Mouse (Mus musculus): ENCODE data around the gene Ankrd12.
"Not testable (repeated sequence)": the region's sequence is repeated elsewhere in the genome, so short reads cannot be mapped to it uniquely, and the experiment has no call there.

The Ankrd12 gene

GRCm38 (mm10) chr17:66073971-66074370 is 2.9 kb downstream of the Ankrd12 start:
- H3K4me1 ChIP-seq (replicated peaks; ENCODE audit: low read depth, low read length) = peaks cover 20% of the 10 kb centered on the region
- no peaks in the 10 kb centered on the region for H3K9me3 ChIP-seq (ENCODE audit: low read length)
- TF ChIP-seq POU5F1 (IDR thresholded peaks at IDR 0.05; ENCODE audit: borderline replicate concordance, low read length) (no peak), NANOG (IDR thresholded peaks at IDR 0.05; ENCODE audit: borderline replicate concordance, low read length) (no peak), CTCF (conservative IDR thresholded peaks at IDR 0.05; ENCODE audit: low read length) (no peak)
- peaks cover 6% of the 10 kb centered on the region; the same call in 1 of the 2 replicates for H3K36me3 ChIP-seq (ENCODE audit: insufficient read depth, low read length)
- H3K4me3 ChIP-seq (replicated peaks; ENCODE audit: low read length) = no peak overlapping the region
- peaks cover 21% of the 10 kb centered on the region for H3K27me3 ChIP-seq (ENCODE audit: insufficient read depth, low read length)

DNA sequence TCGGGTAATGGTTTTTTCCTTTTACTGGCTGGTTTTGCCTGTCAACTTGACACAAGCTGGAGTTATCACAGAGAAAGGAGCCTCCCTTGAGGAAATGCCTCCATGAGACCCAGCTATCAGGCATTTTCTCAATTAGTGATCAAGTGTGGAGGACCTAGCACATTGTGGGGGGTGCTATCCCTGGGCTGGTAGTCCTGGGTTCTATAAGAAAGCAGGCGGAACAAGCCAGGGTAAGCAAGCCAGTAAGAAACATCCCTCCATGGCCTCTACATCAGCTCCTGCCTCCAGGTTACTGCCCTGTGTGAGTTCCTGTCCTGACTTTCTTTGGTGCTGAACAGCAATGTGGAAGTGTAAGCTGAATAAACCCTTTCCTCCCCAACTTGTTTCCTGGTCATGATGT is 7.9 kb downstream of the Ankrd12 start:
- H3K36me3 ChIP-seq (ENCODE audit: insufficient read depth, low read length); H3K4me3 ChIP-seq (replicated peaks; ENCODE audit: low read length); H3K27me3 ChIP-seq (ENCODE audit: insufficient read depth, low read length); H3K4me1 ChIP-seq (replicated peaks; ENCODE audit: low read depth, low read length); H3K9me3 ChIP-seq (ENCODE audit: low read length): not testable (repeated sequence)

DNA sequence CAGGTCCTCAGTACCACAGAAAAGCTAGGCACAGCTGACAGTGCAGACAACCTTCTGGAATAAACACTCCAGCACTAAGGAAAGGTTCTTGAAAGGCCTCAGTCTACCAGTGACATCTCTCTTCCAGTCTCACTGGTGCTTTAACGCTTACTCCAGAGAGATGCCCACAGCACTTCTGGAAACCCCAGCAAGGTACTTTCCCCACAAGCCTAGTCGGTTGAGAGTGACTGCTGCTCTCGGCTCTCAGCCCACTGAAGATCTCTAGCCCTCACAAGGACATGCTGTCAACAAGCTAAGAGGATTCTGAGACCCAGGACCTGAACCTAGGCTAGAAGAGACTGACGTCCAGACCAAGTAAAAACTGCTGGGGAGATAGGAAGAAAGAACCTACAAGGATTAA is 11.8 kb downstream of the Ankrd12 start:
- H3K36me3 ChIP-seq (ENCODE audit: insufficient read depth, low read length) = no peaks in the 10 kb centered on the region
- no peak overlapping the region for H3K4me3 ChIP-seq (replicated peaks; ENCODE audit: low read length)
- TF ChIP-seq CTCF (conservative IDR thresholded peaks at IDR 0.05; ENCODE audit: low read length) = no peak
- no peak for TF ChIP-seq POU5F1 (IDR thresholded peaks at IDR 0.05; ENCODE audit: borderline replicate concordance, low read length)
- TF ChIP-seq NANOG (IDR thresholded peaks at IDR 0.05; ENCODE audit: borderline replicate concordance, low read length) = no peak
- no peaks in the 10 kb centered on the region for H3K9me3 ChIP-seq (ENCODE audit: low read length)
- no peaks in the 10 kb centered on the region for H3K27me3 ChIP-seq (ENCODE audit: insufficient read depth, low read length)
- H3K4me1 ChIP-seq (replicated peaks; ENCODE audit: low read depth, low read length) = peaks cover 18% of the 10 kb centered on the region

- Histone ChIP-seq H3K4me3 (replicated peaks; ENCODE audit: low read length) (no peak overlapping the region), H3K36me3 (ENCODE audit: insufficient read depth, low read length) (peaks cover 4% of the 10 kb centered on the region), H3K27me3 (ENCODE audit: insufficient read depth, low read length) (no peaks in the 10 kb centered on the region), H3K9me3 (ENCODE audit: low read length) (no peaks in the 10 kb centered on the region), H3K4me1 (replicated peaks; ENCODE audit: low read depth, low read length) (peaks cover 12% of the 10 kb centered on the region)
- no peak for TF ChIP-seq NANOG (IDR thresholded peaks at IDR 0.05; ENCODE audit: borderline replicate concordance, low read length)
Measured at GRCm38 (mm10) chr17:66061241-66061938, 15.5 kb downstream of the Ankrd12 start.

GRCm38 (mm10) chr17:66058160-66058559 is 18.7 kb downstream of the Ankrd12 start:
- H3K27me3 ChIP-seq (ENCODE audit: insufficient read depth, low read length) = no peaks in the 10 kb centered on the region
- peaks cover 11% of the 10 kb centered on the region for H3K4me1 ChIP-seq (replicated peaks; ENCODE audit: low read depth, low read length)
- H3K4me3 ChIP-seq (replicated peaks; ENCODE audit: low read length) = no peak overlapping the region
- H3K9me3 ChIP-seq (ENCODE audit: low read length) = no peaks in the 10 kb centered on the region
- TF ChIP-seq CTCF (conservative IDR thresholded peaks at IDR 0.05; ENCODE audit: low read length) = no peak
- TF ChIP-seq POU5F1 (IDR thresholded peaks at IDR 0.05; ENCODE audit: borderline replicate concordance, low read length) = no peak
- TF ChIP-seq NANOG (IDR thresholded peaks at IDR 0.05; ENCODE audit: borderline replicate concordance, low read length) = no peak
- peaks cover 4% of the 10 kb centered on the region for H3K36me3 ChIP-seq (ENCODE audit: insufficient read depth, low read length)

- no peaks in the 10 kb centered on the region for H3K9me3 ChIP-seq (ENCODE audit: low read length)
- TF ChIP-seq NANOG (IDR thresholded peaks at IDR 0.05; ENCODE audit: borderline replicate concordance, low read length) = no peak
- no peak for TF ChIP-seq POU5F1 (IDR thresholded peaks at IDR 0.05; ENCODE audit: borderline replicate concordance, low read length)
- peaks cover 11% of the 10 kb centered on the region for H3K4me1 ChIP-seq (replicated peaks; ENCODE audit: low read depth, low read length)
- H3K36me3 ChIP-seq (ENCODE audit: insufficient read depth, low read length) = peaks cover 4% of the 10 kb centered on the region
- no peaks in the 10 kb centered on the region for H3K27me3 ChIP-seq (ENCODE audit: insufficient read depth, low read length)
- no peak overlapping the region for H3K4me3 ChIP-seq (replicated peaks; ENCODE audit: low read length)
Measured at GRCm38 (mm10) chr17:66057145-66057544, 19.7 kb downstream of the Ankrd12 start.

- Histone ChIP-seq H3K9me3 (ENCODE audit: low read length) (no peaks in the 10 kb centered on the region), H3K4me3 (replicated peaks; ENCODE audit: low read length) (no peak overlapping the region), H3K36me3 (ENCODE audit: insufficient read depth, low read length) (peaks cover 4% of the 10 kb centered on the region), H3K4me1 (replicated peaks; ENCODE audit: low read depth, low read length) (peaks cover 7% of the 10 kb centered on the region), H3K27me3 (ENCODE audit: insufficient read depth, low read length) (no peaks in the 10 kb centered on the region)
- TF ChIP-seq POU5F1 (IDR thresholded peaks at IDR 0.05; ENCODE audit: borderline replicate concordance, low read length) (no peak), CTCF (conservative IDR thresholded peaks at IDR 0.05; ENCODE audit: low read length) (no peak), NANOG (IDR thresholded peaks at IDR 0.05; ENCODE audit: borderline replicate concordance, low read length) (no peak)
Measured at GRCm38 (mm10) chr17:66053349-66053748, 23.5 kb downstream of the Ankrd12 start.

DNA sequence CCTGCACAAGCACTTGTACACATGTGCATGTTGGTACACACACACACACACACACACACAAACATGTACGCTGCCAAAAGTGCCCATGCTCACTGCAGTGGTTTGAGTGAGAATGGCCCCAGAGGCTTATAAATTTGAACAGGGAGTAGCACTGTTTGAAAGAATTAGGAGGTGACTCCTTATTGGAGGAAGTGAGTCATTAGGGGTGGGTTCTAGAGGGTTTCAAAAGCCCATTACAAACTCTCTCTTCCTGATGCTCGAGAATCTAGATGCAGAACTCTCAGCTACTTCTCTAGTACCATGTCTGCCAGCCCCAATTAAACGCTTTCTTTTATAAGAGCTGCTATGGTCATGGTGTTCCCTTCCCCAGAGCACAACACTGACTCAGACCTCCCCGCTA is 28.1 kb downstream of the Ankrd12 start:
- TF ChIP-seq POU5F1 (IDR thresholded peaks at IDR 0.05; ENCODE audit: borderline replicate concordance, low read length) (no peak), CTCF (conservative IDR thresholded peaks at IDR 0.05; ENCODE audit: low read length) (no peak), NANOG (IDR thresholded peaks at IDR 0.05; ENCODE audit: borderline replicate concordance, low read length) (no peak)
- 0 out of 2 replicates have a peak, but pooled peaks cover 3% of the 10 kb centered on the region for H3K36me3 ChIP-seq (ENCODE audit: insufficient read depth, low read length)
- no peaks in the 10 kb centered on the region for H3K9me3 ChIP-seq (ENCODE audit: low read length)
- peaks cover 3% of the 10 kb centered on the region; the same call in 1 of the 2 replicates for H3K4me1 ChIP-seq (replicated peaks; ENCODE audit: low read depth, low read length)
- H3K27me3 ChIP-seq (ENCODE audit: insufficient read depth, low read length) = no peaks in the 10 kb centered on the region
- H3K4me3 ChIP-seq (replicated peaks; ENCODE audit: low read length) = no peak overlapping the region

DNA sequence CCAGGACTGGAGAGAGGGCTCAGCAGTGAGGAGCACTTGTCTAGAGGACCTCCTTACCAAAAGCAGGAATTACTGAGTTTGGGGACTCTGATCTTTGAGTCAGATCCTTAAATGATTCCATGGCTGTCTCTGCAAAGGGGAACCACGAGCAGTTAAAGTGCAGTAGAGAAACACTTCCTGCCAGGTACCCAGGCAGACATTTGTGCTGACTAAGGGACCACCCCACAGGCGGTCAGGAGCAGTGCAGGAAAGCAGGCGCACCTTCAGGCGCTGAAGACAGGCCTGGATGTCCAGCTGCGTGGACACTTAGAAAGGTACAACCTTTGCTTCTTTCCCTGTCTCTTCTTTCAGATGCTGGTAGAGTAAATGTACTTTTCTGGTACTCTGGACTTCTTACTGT is 28.7 kb downstream of the Ankrd12 start:
- no peaks in the 10 kb centered on the region for H3K9me3 ChIP-seq (ENCODE audit: low read length)
- no peaks in the 10 kb centered on the region for H3K27me3 ChIP-seq (ENCODE audit: insufficient read depth, low read length)
- TF ChIP-seq NANOG (IDR thresholded peaks at IDR 0.05; ENCODE audit: borderline replicate concordance, low read length) (no peak), CTCF (conservative IDR thresholded peaks at IDR 0.05; ENCODE audit: low read length) (no peak), POU5F1 (IDR thresholded peaks at IDR 0.05; ENCODE audit: borderline replicate concordance, low read length) (no peak)
- no peak overlapping the region for H3K4me3 ChIP-seq (replicated peaks; ENCODE audit: low read length)
- H3K36me3 ChIP-seq (ENCODE audit: insufficient read depth, low read length) = 0 out of 2 replicates have a peak, but pooled peaks cover 3% of the 10 kb centered on the region
- H3K4me1 ChIP-seq (replicated peaks; ENCODE audit: low read depth, low read length) = peaks cover 3% of the 10 kb centered on the region; the same call in 1 of the 2 replicates

All from E14TG2a.4 (cell line).